ENCODE assay signal across 15 mouse cellular contexts in the genomic region with DNA sequence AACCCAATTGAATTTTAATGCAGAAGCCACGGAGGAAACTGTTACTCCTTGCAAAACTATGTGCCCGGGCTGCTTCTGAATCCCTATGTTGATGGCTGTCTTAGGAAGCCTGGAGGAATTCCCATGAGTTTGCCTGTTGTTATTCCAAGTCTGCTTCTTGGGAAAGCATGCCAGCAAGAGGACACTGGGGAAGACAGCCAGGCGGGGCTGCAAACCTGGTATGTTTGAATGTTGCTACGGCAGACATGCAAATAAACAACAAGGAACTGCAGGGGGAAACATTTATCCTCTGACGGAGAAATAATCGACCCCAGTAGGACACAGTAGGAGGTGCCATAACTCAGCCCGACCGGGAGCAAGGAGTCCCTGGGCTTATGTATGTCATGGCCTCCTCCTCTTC.
DNase-seq lines count a peak whose midpoint lies in the region; ATAC-seq lines count a peak whose summit lies in the region.
"Had no signal": no experiment of that assay in that cellular context is flagged by ENCODE, and none has a peak within 500 bp of the region (broad histone marks: within the 10 kb centered on the region; RNA-seq: fewer than 3 reads in every experiment).

No protein-coding gene starts in this region.

- DNase-seq in forebrain, embryonic 14.5 days (ENCODE audit: low spot score): peak; percentile 20
- no peak for DNase-seq in forebrain, embryonic 11.5 days (ENCODE audit: low spot score)
- no peak for DNase-seq in limb, embryonic 10.5 days (ENCODE audit: low spot score)
- peak; percentile 21 for DNase-seq in mesoderm, embryonic 11.5 days (ENCODE audit: low read depth, low spot score)
- no peak for DNase-seq in thymus, postnatal 10 days (ENCODE audit: low spot score in 2 of 2)
- no peak for DNase-seq in right cerebral cortex, adult 2 months (ENCODE audit: low spot score in 2 of 2)
- DNase-seq: adrenal gland, postnatal 36 days; gastrocnemius, postnatal 36 days; kidney, postnatal 25 days; thymus, adult 2 months had no signal

- WGBS in forebrain, embryonic 14.5 days: 57% methylated on average over 8 of the region's 8 CpGs
- WGBS in forebrain, embryonic 11.5 days: 59% methylated on average over 8 of the region's 8 CpGs
- 26% methylated on average over 8 of the region's 8 CpGs for WGBS in limb, embryonic 13.5 days
- 52% methylated on average over 8 of the region's 8 CpGs for WGBS in limb, embryonic 10.5 days
- whole genome bisulfite sequencing in embryonic facial prominence, embryonic 15.5 days: 20% methylated on average over 8 of the region's 8 CpGs

- no peaks in the 10 kb centered on the region for H3K4me1 ChIP-seq in forebrain, embryonic 14.5 days (ENCODE audit: control insufficient read depth, insufficient read depth, low read length)
- no peaks in the 10 kb centered on the region for H3K4me1 ChIP-seq in forebrain, embryonic 11.5 days (replicated peaks; ENCODE audit: control insufficient read depth, insufficient read depth, low read length)
- H3K4me1 ChIP-seq in limb, embryonic 13.5 days: peaks cover 11% of the 10 kb centered on the region; the same call in 1 of the 2 replicates
- peaks cover 10% of the 10 kb centered on the region for H3K4me1 ChIP-seq in limb, embryonic 10.5 days
- peaks cover 20% of the 10 kb centered on the region for H3K4me1 ChIP-seq in embryonic facial prominence, embryonic 15.5 days

- no peak overlapping the region for H3K9ac ChIP-seq in forebrain, embryonic 14.5 days (ENCODE audit: low read length)
- H3K9ac ChIP-seq in forebrain, embryonic 11.5 days (ENCODE audit: low read length): no peak overlapping the region
- H3K9ac ChIP-seq in limb, embryonic 13.5 days: no peak overlapping the region
- H3K9ac ChIP-seq in embryonic facial prominence, embryonic 15.5 days: no peak overlapping the region

- H3K27ac ChIP-seq in forebrain, embryonic 14.5 days (ENCODE audit: low read depth, low read length): no peak overlapping the region
- no peak overlapping the region for H3K27ac ChIP-seq in forebrain, embryonic 11.5 days (ENCODE audit: low read depth, low read length)
- no peak overlapping the region for H3K27ac ChIP-seq in limb, embryonic 13.5 days
- H3K27ac ChIP-seq in limb, embryonic 10.5 days: no peak overlapping the region
- peak overlapping the region; percentile 51; the same call in 1 of the 2 replicates for H3K27ac ChIP-seq in embryonic facial prominence, embryonic 15.5 days (replicated peaks)
- H3K27ac ChIP-seq: forebrain, embryonic 10.5 days had no signal

- no peaks in the 10 kb centered on the region for H3K27me3 ChIP-seq in forebrain, embryonic 14.5 days (replicated peaks; ENCODE audit: control insufficient read depth, insufficient read depth, low read length)
- no peaks in the 10 kb centered on the region for H3K27me3 ChIP-seq in forebrain, embryonic 11.5 days (ENCODE audit: control insufficient read depth, insufficient read depth, low read length)
- H3K27me3 ChIP-seq in limb, embryonic 13.5 days: no peaks in the 10 kb centered on the region; the same call in 1 of the 2 replicates
- H3K27me3 ChIP-seq in limb, embryonic 10.5 days (ENCODE audit: low read depth, poor library complexity, severe bottlenecking): no peaks in the 10 kb centered on the region
- no peaks in the 10 kb centered on the region for H3K27me3 ChIP-seq in embryonic facial prominence, embryonic 15.5 days
- H3K27me3 ChIP-seq: Patski had no signal

- ATAC-seq in forebrain, embryonic 14.5 days: no peak
- ATAC-seq in forebrain, embryonic 11.5 days (replicated peaks; ENCODE audit: low FRiP score): no peak
- no peak for ATAC-seq in limb, embryonic 13.5 days (ENCODE audit: low FRiP score, low read depth)
- ATAC-seq in embryonic facial prominence, embryonic 15.5 days (ENCODE audit: insufficient number of reproducible peaks, low FRiP score, low TSS enrichment, low read depth): no peak
- ATAC-seq: Patski had no signal

- no peaks in the 10 kb centered on the region for H3K36me3 ChIP-seq in forebrain, embryonic 14.5 days (ENCODE audit: control insufficient read depth, insufficient read depth, low read length)
- no peaks in the 10 kb centered on the region for H3K36me3 ChIP-seq in forebrain, embryonic 11.5 days (ENCODE audit: control insufficient read depth, insufficient read depth, low read length)
- H3K36me3 ChIP-seq in limb, embryonic 13.5 days: no peaks in the 10 kb centered on the region
- no peaks in the 10 kb centered on the region for H3K36me3 ChIP-seq in limb, embryonic 10.5 days
- H3K36me3 ChIP-seq in embryonic facial prominence, embryonic 15.5 days: no peaks in the 10 kb centered on the region
- H3K36me3 ChIP-seq: forebrain, embryonic 10.5 days had no signal

- no peak overlapping the region for H3K4me3 ChIP-seq in forebrain, embryonic 14.5 days (ENCODE audit: low read depth, low read length)
- no peak overlapping the region for H3K4me3 ChIP-seq in forebrain, embryonic 11.5 days (ENCODE audit: low read depth, low read length)
- H3K4me3 ChIP-seq in limb, embryonic 13.5 days: no peak overlapping the region
- no peak overlapping the region for H3K4me3 ChIP-seq in limb, embryonic 10.5 days
- H3K4me3 ChIP-seq in embryonic facial prominence, embryonic 15.5 days (replicated peaks): no peak overlapping the region
- H3K4me3 ChIP-seq: forebrain, embryonic 10.5 days; myocyte had no signal

- H3K9me3 ChIP-seq in forebrain, embryonic 14.5 days (replicated peaks; ENCODE audit: control insufficient read depth, low read length): no peaks in the 10 kb centered on the region
- H3K9me3 ChIP-seq in forebrain, embryonic 11.5 days (ENCODE audit: control insufficient read depth, low read length): no peaks in the 10 kb centered on the region
- no peaks in the 10 kb centered on the region for H3K9me3 ChIP-seq in limb, embryonic 13.5 days
- no peaks in the 10 kb centered on the region for H3K9me3 ChIP-seq in limb, embryonic 10.5 days (replicated peaks)
- no peaks in the 10 kb centered on the region for H3K9me3 ChIP-seq in embryonic facial prominence, embryonic 15.5 days (replicated peaks)
- H3K9me3 ChIP-seq: forebrain, embryonic 10.5 days had no signal

- H3K4me2 ChIP-seq in forebrain, embryonic 14.5 days (ENCODE audit: low read length): no peak overlapping the region
- no peak overlapping the region for H3K4me2 ChIP-seq in forebrain, embryonic 11.5 days (ENCODE audit: low read depth, low read length, severe bottlenecking)
- H3K4me2 ChIP-seq in limb, embryonic 13.5 days (replicated peaks): 0 out of 2 replicates have a peak overlapping the region, but pooled peaks have one; percentile 9
- H3K4me2 ChIP-seq in embryonic facial prominence, embryonic 15.5 days (replicated peaks): no peak overlapping the region

Comparison
In these comparisons a context has a peak if more than half of its experiments do, and no peak if none do; other contexts are left out.
1. DNase-seq: peak in forebrain, embryonic 14.5 days (single experiment) and mesoderm, embryonic 11.5 days (single experiment); none in forebrain, embryonic 11.5 days (single experiment), limb, embryonic 10.5 days (single experiment), thymus, postnatal 10 days (0 of 2) and right cerebral cortex, adult 2 months (0 of 2).